ENCODE assay signal across 21 mouse cellular contexts in the genomic region with DNA sequence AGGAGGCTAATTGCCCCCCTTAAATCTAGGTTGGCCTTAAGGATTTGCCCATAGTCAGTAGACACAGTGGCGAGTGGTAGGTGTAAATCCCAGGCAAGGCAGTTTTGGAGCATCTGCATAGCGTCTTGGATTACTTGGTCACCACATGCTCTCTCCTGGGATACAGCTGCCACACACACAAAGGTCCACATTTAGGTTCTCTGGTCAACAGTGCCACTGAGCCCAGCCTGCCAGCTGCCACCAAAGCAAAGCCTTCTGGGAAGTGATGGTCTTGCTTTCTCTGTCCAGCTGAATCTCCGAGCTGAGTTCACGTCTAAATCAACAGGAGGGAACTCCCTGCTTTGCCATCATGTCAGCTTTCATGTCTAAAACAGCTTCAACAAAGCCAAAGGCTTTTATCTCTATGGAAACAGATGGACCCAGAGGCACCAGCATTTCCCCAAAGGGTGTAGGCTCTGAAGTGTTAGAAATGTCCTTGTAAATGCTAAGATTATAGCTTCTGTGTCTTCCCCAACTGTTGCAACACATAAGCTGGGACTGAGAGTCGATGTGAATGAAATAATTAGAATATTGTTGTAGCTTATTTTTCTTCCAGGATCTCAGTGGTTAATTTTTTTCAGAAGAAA. TPM values are rescaled to one million over a fixed set of nuclear protein-coding genes. Genes with fewer than 3 reads are reported as not detected.
"Had no signal": no experiment of that assay in that cellular context is flagged by ENCODE, and none has a peak within 500 bp of the region (broad histone marks: within the 10 kb centered on the region; RNA-seq: fewer than 3 reads in every experiment).

No protein-coding gene starts in this region.

- H3K27ac ChIP-seq: kidney, embryonic 15.5 days; left cerebral cortex, adult 2 months; limb, embryonic 10.5 days; liver, embryonic 15.5 days; neural tube, embryonic 15.5 days had no signal

- H3K9ac ChIP-seq: kidney, embryonic 15.5 days; liver, embryonic 15.5 days; neural tube, embryonic 15.5 days had no signal

- ATAC-seq: lung, postnatal 0 days had no signal

- DNase-seq: kidney, adult 2 months; kidney, postnatal 14 days; lung, adult 2 months; lung, postnatal 36 days; right cerebral cortex, postnatal 4 days; spleen, adult 18-20 months; thymus, adult 2 months; thymus, postnatal 36 days had no signal

- H3K4me2 ChIP-seq: kidney, embryonic 15.5 days; liver, embryonic 11.5 days; liver, embryonic 15.5 days; neural tube, embryonic 15.5 days had no signal

- H3K4me1 ChIP-seq: kidney, embryonic 15.5 days; limb, embryonic 10.5 days; liver, embryonic 15.5 days; neural tube, embryonic 15.5 days had no signal

- H3K36me3 ChIP-seq: kidney, embryonic 15.5 days; limb, embryonic 10.5 days; liver, embryonic 15.5 days; neural tube, embryonic 15.5 days had no signal

- H3K4me3 ChIP-seq: kidney, embryonic 15.5 days; left cerebral cortex, adult 2 months; limb, embryonic 10.5 days; liver, embryonic 15.5 days; neural tube, embryonic 15.5 days had no signal

- H3K27me3 ChIP-seq: liver, embryonic 15.5 days; neural tube, embryonic 15.5 days had no signal

- H3K9me3 ChIP-seq: kidney, embryonic 15.5 days; limb, embryonic 10.5 days; liver, embryonic 15.5 days; neural tube, embryonic 15.5 days had no signal

RNA-seq across cellular contexts. Expression of a gene that starts 6.8 kb away (rescaled TPM):
- total RNA-seq: layer of hippocampus, postnatal 25 days; left cerebral cortex, postnatal 14 days; megakaryocyte progenitor cell, adult 5-6 weeks; midbrain, postnatal 0 days had no signal
- polyA plus RNA-seq: kidney, embryonic 15.5 days; limb, embryonic 10.5 days; lung, postnatal 0 days; neural tube, embryonic 11.5 days; neural tube, embryonic 15.5 days; stomach, embryonic 14.5 days had no signal

RNA-seq across cellular contexts. Expression of a gene that starts 59.4 kb away (rescaled TPM):
- total RNA-seq: layer of hippocampus, postnatal 25 days; megakaryocyte progenitor cell, adult 5-6 weeks; midbrain, postnatal 0 days had no signal
